Mouse (Mus musculus) embryonic stem cell, embryonic (primary cell): Measurements from ENCODE around the gene Akap7.

Experiments used
- CTCF ChIA-PET, 4 experiments: fragments of 300-600 bp in 2 of 4; fragments of 350-600 bp in 2 of 4; sonication (Branson Sonifier 250); formaldehyde crosslinking; loops; one replicate each; lab custom pipeline; 2022; ENCODE audit warnings: inconsistent platforms in 2 of 4; lab: Charles Lee
- POLR2A ChIA-PET, 4 experiments: fragments of 300-600 bp in 2 of 4; fragments of 350-600 bp in 2 of 4; sonication (Branson Sonifier 250); formaldehyde crosslinking; loops; one replicate each; lab custom pipeline; 2022; ENCODE audit warnings: antibody characterized with exemption in 4 of 4, inconsistent platforms in 1 of 4; lab: Charles Lee

Gene Akap7

GRCm38 (mm10) chr10:25231358-25231757, 76.3 kb downstream of the Akap7 start:
- POLR2A ChIA-PET = interaction anchor here in 1 of 4 experiments (1.1 kb wide), 1 partner anchor 12 kb away, joined by 3 read pairs; no protein-coding TSS in a partner anchor
- CTCF ChIA-PET = no interaction called here

- ChIA-PET POLR2A (no interaction called here), CTCF (interaction anchor here in 1 of 4 experiments (0.6 kb wide), 1 partner anchor 155 kb away, joined by 3 read pairs; no protein-coding TSS in a partner anchor)
Observed at GRCm38 (mm10) chr10:25224371-25224770, 83.3 kb downstream of the Akap7 start.

- CTCF ChIA-PET = no interaction called here
- POLR2A ChIA-PET = no interaction called here
Observed at GRCm38 (mm10) chr10:25220754-25221153, 86.9 kb downstream of the Akap7 start.

GRCm38 (mm10) chr10:25219901-25220495, 87.7 kb downstream of the Akap7 start:
- ChIA-PET CTCF (interaction anchor here (0.6 to 2.2 kb wide), 18 partner anchors 8 to 430 kb away, joined by 3 to 14 read pairs (median 3); no protein-coding TSS in a partner anchor), POLR2A (interaction anchor here in 1 of 4 experiments (1.2 to 1.5 kb wide), 2 partner anchors 11 to 45 kb away, joined by 3 read pairs; no protein-coding TSS in a partner anchor)

GRCm38 (mm10) chr10:25219220-25219628, 88.4 kb downstream of the Akap7 start:
- POLR2A ChIA-PET = interaction anchor here in 1 of 4 experiments (1.2 to 1.5 kb wide), 2 partner anchors 12 to 44 kb away, joined by 3 read pairs; no protein-coding TSS in a partner anchor

GRCm38 (mm10) chr10:25218746-25219145, 88.9 kb downstream of the Akap7 start:
- POLR2A ChIA-PET = interaction anchor here in 2 of 4 experiments (0.6 to 1.5 kb wide), 3 partner anchors 12 to 347 kb away, joined by 3 read pairs; no protein-coding TSS in a partner anchor
- CTCF ChIA-PET = interaction anchor here (0.6 to 2.2 kb wide), 14 partner anchors 9 to 429 kb away, joined by 3 to 14 read pairs (median 3); no protein-coding TSS in a partner anchor

More at GRCm38 (mm10) chr10:25219220-25219628, 88.4 kb downstream of the Akap7 start:
- CTCF ChIA-PET = interaction anchor here (0.6 to 2.2 kb wide), 21 partner anchors 9 to 429 kb away, joined by 3 to 14 read pairs (median 3); no protein-coding TSS in a partner anchor

- ChIA-PET POLR2A (interaction anchor here in 1 of 4 experiments (0.8 kb wide), 1 partner anchor 10 kb away, joined by 3 read pairs; no protein-coding TSS in a partner anchor), CTCF (interaction anchor here in 2 of 4 experiments (0.7 to 1.7 kb wide), 2 partner anchors 8 to 17 kb away, joined by 3 to 4 read pairs; no protein-coding TSS in a partner anchor)
Observed at GRCm38 (mm10) chr10:25215977-25216376, 91.7 kb downstream of the Akap7 start.

- POLR2A ChIA-PET = no interaction called here
Observed at GRCm38 (mm10) chr10:25213716-25214115, 94.0 kb downstream of the Akap7 start.

GRCm38 (mm10) chr10:25208619-25209018, 99.1 kb downstream of the Akap7 start:
- POLR2A ChIA-PET = interaction anchor here in 3 of 4 experiments (0.6 to 1.9 kb wide), 4 partner anchors 8 to 806 kb away, joined by 3 to 6 read pairs (median 5); no protein-coding TSS in a partner anchor
- CTCF ChIA-PET = interaction anchor here in 2 of 4 experiments (1.0 to 1.8 kb wide), 2 partner anchors 11 kb away, joined by 4 to 5 read pairs; no protein-coding TSS in a partner anchor

More at GRCm38 (mm10) chr10:25213716-25214115, 94.0 kb downstream of the Akap7 start:
- CTCF ChIA-PET = interaction anchor here in 1 of 4 experiments (0.5 kb wide), 1 partner anchor 10 kb away, joined by 16 read pairs; no protein-coding TSS in a partner anchor

- ChIA-PET CTCF (interaction anchor here (0.5 to 2.0 kb wide), 6 partner anchors 9 to 338 kb away, joined by 3 to 5 read pairs (median 4); partner anchors contain the start of gene Med23 (in 1 of the 4)), POLR2A (interaction anchor here in 3 of 4 experiments (0.5 to 1.9 kb wide), 8 partner anchors 7 to 612 kb away, joined by 3 to 12 read pairs (median 4); partner anchors contain the start of gene Ccn2 (in 1 of the 3))
Observed at GRCm38 (mm10) chr10:25207866-25208265, 99.8 kb downstream of the Akap7 start.

- CTCF ChIA-PET = interaction anchor here in 1 of 4 experiments (1.5 kb wide), 1 partner anchor 38 kb away, joined by 4 read pairs; no protein-coding TSS in a partner anchor
Observed at GRCm38 (mm10) chr10:25200691-25201090, 107.0 kb downstream of the Akap7 start.

GRCm38 (mm10) chr10:25199510-25200353, 107.9 kb downstream of the Akap7 start:
- ChIA-PET POLR2A (interaction anchor here in 2 of 4 experiments (0.6 to 1.9 kb wide), 7 partner anchors 8 to 123 kb away, joined by 3 to 6 read pairs (median 4); no protein-coding TSS in a partner anchor), CTCF (interaction anchor here in 2 of 4 experiments (0.5 to 1.5 kb wide), 4 partner anchors 15 to 326 kb away, joined by 3 to 6 read pairs (median 4); no protein-coding TSS in a partner anchor)

More at GRCm38 (mm10) chr10:25200691-25201090, 107.0 kb downstream of the Akap7 start:
- POLR2A ChIA-PET = interaction anchor here in 1 of 4 experiments (1.0 kb wide), 1 partner anchor 8 kb away, joined by 6 read pairs; no protein-coding TSS in a partner anchor

- CTCF ChIA-PET = no interaction called here
- POLR2A ChIA-PET = interaction anchor here in 2 of 4 experiments (1.5 to 1.9 kb wide), 3 partner anchors 9 to 19 kb away, joined by 3 to 4 read pairs (median 4); no protein-coding TSS in a partner anchor
Observed at GRCm38 (mm10) chr10:25198575-25198974, 109.1 kb downstream of the Akap7 start.

GRCm38 (mm10) chr10:25198048-25198447, 109.6 kb downstream of the Akap7 start:
- ChIA-PET CTCF (no interaction called here), POLR2A (no interaction called here)

- ChIA-PET CTCF (no interaction called here), POLR2A (interaction anchor here in 2 of 4 experiments (0.9 to 1.8 kb wide), 4 partner anchors 7 to 180 kb away, joined by 3 to 5 read pairs (median 4); no protein-coding TSS in a partner anchor)
Observed at GRCm38 (mm10) chr10:25192180-25193073, 115.2 kb downstream of the Akap7 start.

- POLR2A ChIA-PET = interaction anchor here in 3 of 4 experiments (0.6 to 1.8 kb wide), 4 partner anchors 9 to 638 kb away, joined by 3 to 8 read pairs (median 4); no protein-coding TSS in a partner anchor
- CTCF ChIA-PET = interaction anchor here in 1 of 4 experiments (0.6 kb wide), 2 partner anchors 95 to 272 kb away, joined by 3 to 6 read pairs; no protein-coding TSS in a partner anchor
Observed at GRCm38 (mm10) chr10:25191166-25191565, 116.5 kb downstream of the Akap7 start.
